Mouse (Mus musculus) v-Abl transformed pro-B cells (cell line): ENCODE data around the gene Ctc1.
"Not testable (repeated sequence)": the region's sequence is repeated elsewhere in the genome, so short reads cannot be mapped to it uniquely, and the experiment has no call there.

Experiments
- in situ Hi-C, 2 experiments: fragments of 400-800 bp; cut with MboI; formaldehyde crosslinking; loops; one replicate each; pipeline ENCODE4 v1.15.1; 2025; ENCODE audit not compliant: unreplicated experiment in 2 of 2

Gene Ctc1

GRCm38 (mm10) chr11:69015644-69016441 lies at the start of gene Ctc1:
TSS of gene Ctc1 (plus strand) at chr11:69015911.
- in situ Hi-C loops, result no loop called here

- in situ Hi-C loops, result loop anchor here (5.0 to 10.0 kb wide), 2 partner anchors 66 to 68 kb away; no protein-coding TSS in a partner anchor
Observed at GRCm38 (mm10) chr11:68966554-68966953, 49.2 kb upstream of the Ctc1 start.

DNA sequence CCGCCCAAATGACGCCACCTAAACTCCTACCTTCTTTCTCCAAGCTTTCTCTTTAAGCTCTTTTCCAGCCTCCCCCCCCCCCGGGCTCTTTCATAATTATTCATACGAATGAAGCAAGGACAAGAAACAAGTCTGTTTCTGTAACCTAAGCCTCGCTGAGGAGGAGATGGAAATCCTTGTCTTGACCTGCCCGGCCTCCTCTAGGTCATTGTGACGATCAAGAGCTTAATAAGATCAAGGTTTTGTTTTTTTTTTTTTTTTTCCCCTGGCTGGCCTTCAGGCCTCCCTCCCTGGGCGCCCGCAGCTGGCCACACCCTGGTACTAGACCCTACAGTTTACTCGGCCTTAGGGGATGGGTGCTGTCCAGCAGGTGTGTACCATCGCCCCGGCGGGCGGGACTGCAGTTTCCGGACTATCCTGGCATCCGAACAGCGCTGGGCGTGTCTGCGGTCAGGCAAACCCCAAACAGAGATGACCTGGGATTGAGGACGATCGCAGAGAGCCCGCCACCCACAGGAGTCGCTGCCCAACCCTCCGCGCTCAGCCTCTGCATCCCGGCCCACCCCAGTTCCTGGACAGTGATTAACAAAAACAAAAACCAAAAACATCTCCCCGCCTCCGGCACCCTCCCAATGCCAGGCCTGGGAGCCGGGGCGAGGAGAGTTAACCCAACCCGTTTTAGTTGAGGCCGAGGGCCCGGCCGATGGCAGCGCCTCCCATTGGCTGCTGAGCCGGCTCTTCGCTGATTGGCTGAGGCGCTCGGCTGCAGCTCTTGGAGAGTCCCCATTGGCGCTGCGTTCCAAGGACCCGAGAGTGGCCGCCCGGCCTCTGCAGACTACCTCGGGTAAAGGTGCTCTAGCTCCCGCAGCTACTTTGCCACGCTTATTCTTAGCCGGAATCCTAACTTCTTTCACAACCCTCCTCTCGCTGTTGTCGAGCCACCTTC lies 48.1 kb upstream of the Ctc1 start, which contains the start of gene Slc25a35:
TSS of gene Slc25a35 (plus strand) at position 795 of the 946 bp plus-strand sequence.
- in situ Hi-C loops, result loop anchor here (5.0 to 10.0 kb wide), 2 partner anchors 65 to 67 kb away; no protein-coding TSS in a partner anchor

- in situ Hi-C loops, result loop anchor here (5.0 to 10.0 kb wide), 2 partner anchors 64 to 66 kb away; no protein-coding TSS in a partner anchor
Observed at GRCm38 (mm10) chr11:68968752-68969151, 47.0 kb upstream of the Ctc1 start.

DNA sequence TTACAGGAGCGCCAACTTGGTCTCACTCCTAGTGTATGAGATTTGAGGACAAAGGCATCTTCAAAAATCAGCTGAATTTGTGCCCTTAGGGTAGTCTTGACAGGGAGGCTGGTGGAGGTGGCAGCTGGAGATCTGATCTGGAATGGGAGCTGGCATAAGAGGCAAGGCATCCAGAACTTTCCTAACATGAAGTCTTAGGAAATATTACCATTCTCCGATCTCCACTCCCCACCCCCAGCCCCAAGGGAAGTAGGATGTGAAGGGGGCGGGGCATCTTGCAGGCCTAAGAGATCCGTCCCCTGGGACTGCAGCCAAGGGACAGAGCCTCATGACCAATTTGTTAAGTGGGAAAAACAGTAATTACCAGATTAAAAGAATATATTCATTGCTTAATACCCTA lies 45.5 kb upstream of the Ctc1 start:
- in situ Hi-C loops, result no loop called here

DNA sequence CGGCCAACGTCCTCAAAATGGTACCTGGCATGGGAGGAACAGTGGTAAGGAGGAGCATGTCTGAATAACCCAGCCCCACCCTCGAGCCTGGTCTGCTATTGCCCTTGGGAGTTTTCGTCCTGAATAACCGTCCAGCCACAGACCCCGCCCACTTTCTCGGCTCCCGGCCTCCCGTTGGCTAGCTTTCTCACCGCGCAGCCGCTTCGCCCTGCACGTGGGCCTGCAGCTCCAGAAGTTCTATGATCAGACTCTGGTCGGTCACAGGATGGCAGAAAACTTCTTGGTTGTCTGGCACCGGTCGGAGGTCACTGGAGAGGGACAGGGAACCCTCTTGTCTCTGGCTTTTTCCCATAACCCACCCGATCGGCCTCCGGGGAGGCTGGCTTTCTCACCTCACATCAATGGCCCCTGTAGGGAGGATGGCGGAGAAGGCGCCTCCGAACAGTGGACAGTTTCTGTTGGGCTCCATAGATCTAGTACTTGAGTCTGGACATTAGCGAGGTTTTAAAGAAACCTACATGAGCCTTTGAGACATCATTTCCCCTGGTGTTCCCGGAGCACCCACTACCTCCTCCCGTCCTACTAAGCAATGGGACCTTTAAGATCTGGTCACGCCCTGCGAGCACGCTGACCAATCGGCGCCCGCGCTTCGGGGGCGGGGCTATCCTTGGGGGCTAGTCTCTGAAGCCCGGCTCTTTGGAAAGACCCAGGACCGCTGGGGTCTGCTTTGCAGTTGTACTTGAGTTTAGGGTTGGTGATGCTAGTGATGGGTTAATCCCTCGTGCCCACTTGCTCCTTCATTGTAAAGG lies 42.3 kb upstream of the Ctc1 start:
- in situ Hi-C loops, result not testable (repeated sequence)

- in situ Hi-C loops, result no loop called here
Observed at GRCm38 (mm10) chr11:68974059-68974450, 41.7 kb upstream of the Ctc1 start.

DNA sequence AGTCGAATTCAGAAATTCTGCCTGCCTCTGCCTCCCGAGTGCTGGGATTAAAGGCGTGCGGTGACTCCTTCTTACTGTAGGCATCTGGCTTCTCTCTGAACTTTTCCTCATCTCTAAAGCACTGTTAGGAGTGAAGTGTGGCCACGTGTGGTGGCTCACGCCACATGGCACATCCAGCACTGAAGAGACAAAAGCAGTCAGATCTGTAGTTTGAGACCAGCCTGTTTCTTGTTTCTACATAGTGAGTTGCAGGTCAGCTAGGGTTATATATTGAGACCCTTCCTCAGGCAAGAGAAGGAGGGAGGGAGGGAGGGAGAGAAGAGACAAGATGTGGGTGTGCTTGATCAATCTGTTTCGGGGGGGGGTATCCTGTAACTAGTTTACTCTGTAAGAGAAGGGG lies 40.6 kb upstream of the Ctc1 start, which contains the start of gene Rangrf:
TSS of gene Rangrf (minus strand) at position 101 of the 400 bp plus-strand sequence.
- in situ Hi-C loops, result loop anchor here in 1 of 2 experiments (25.0 kb wide), 1 partner anchor 413 kb away; the partner anchor contains the start of gene Mfsd6l

- in situ Hi-C loops, result loop anchor here in 1 of 2 experiments (25.0 kb wide), 1 partner anchor 413 kb away; the partner anchor contains the start of gene Mfsd6l
Observed at GRCm38 (mm10) chr11:68975601-68976000, 40.1 kb upstream of the Ctc1 start.

DNA sequence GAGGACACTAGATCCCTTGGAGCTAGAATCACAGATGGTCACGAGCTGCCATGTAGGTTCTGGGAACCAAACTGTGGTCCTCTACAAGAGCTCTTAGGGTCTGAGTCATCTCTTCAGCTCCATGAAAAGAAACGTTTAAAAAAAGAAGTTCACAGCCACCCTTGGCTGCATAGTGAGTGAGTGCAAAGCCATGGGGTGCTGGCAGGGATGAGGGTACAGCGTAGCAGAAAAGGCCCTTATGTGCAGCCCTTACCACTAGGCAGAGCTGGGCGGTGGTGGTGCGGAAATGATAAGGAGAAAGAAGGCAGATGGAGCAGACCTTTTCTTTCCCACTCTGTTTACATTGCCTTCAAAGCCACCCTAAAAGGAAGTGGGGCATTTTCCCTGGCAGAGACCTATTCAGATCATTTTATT lies 36.4 kb upstream of the Ctc1 start:
- in situ Hi-C loops, result loop anchor here in 1 of 2 experiments (25.0 kb wide), 1 partner anchor 417 kb away; the partner anchor contains the start of gene Mfsd6l

GRCm38 (mm10) chr11:68980919-68981318 lies 34.8 kb upstream of the Ctc1 start:
- in situ Hi-C loops, result loop anchor here (5.0 to 25.0 kb wide), 2 partner anchors 79 to 419 kb away; partner anchors contain the start of genes Mfsd6l (in 1 of the 2) and Rpl26 (in 1 of the 2)

- in situ Hi-C loops, result loop anchor here (5.0 to 25.0 kb wide), 2 partner anchors 81 to 421 kb away; partner anchors contain the start of genes Mfsd6l (in 1 of the 2) and Rpl26 (in 1 of the 2)
Observed at GRCm38 (mm10) chr11:68982639-68983369, 32.9 kb upstream of the Ctc1 start.

- in situ Hi-C loops, result loop anchor here in 1 of 2 experiments (5.0 to 25.0 kb wide), 2 partner anchors 80 to 425 kb away; partner anchors contain the start of gene Mfsd6l
Observed at GRCm38 (mm10) chr11:68987365-68987882, 28.3 kb upstream of the Ctc1 start.

DNA sequence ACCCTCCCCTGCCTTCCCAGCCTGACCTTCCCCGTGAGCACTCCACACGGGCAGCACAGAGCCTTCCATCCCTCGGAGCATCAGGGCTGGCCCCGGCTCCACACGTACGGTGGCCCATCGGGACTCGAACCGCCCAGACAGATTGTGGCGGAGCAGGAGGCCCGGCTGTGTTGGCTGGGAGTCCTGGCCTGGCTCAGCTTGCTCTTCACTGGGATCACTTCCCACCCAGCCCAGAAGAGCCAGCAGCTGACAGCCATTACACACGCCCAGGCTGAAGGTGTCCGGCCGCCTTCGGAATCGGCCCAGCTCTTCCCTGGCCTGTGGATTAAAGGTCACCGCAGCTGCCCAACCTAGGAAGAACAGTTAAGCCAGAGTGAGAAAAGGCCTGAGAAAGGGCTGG lies 27.4 kb upstream of the Ctc1 start:
- in situ Hi-C loops, result loop anchor here in 1 of 2 experiments (5.0 to 25.0 kb wide), 2 partner anchors 81 to 426 kb away; partner anchors contain the start of gene Mfsd6l

- in situ Hi-C loops, result loop anchor here in 1 of 2 experiments (25.0 kb wide), 1 partner anchor 431 kb away; the partner anchor contains the start of gene Mfsd6l
Observed at GRCm38 (mm10) chr11:68993122-68993521, 22.6 kb upstream of the Ctc1 start.

- in situ Hi-C loops, result loop anchor here in 1 of 2 experiments (25.0 kb wide), 1 partner anchor 432 kb away; the partner anchor contains the start of gene Mfsd6l
Observed at GRCm38 (mm10) chr11:68994377-68994776, 21.3 kb upstream of the Ctc1 start.

GRCm38 (mm10) chr11:68997080-68997479 lies 18.6 kb upstream of the Ctc1 start:
- in situ Hi-C loops, result loop anchor here in 1 of 2 experiments (25.0 kb wide), 1 partner anchor 435 kb away; the partner anchor contains the start of gene Mfsd6l

DNA sequence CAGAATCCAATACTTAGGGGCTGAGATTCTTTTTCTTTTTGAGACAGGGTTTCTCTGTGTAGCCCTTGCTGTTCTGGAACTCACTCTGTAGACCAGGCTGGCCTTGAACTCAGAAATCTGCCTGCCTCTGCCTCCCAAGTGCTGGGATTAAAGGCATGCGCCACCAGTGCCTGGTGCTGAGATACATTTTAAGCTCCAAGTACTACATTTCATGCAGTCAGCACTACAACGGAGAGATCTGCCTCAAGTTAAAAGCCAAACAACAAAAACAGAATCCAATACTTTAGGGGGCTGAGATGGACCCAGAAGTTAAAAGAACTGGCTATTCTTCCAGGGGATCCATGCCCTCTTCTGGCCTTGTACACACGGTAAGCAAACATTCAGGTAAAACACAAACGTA lies 12.9 kb upstream of the Ctc1 start:
- in situ Hi-C loops, result not testable (repeated sequence)
